Mouse (Mus musculus): Measurements from ENCODE around the gene Ly6g5c. TPM values are rescaled to one million over a fixed set of nuclear protein-coding genes. Genes with fewer than 3 reads are reported as not detected.
A peak's percentile ranks its signal among the peaks of the same experiment; 100 is the strongest.

Ly6g5c gene
- polyA plus RNA-seq, 1 experiment from 2014 or later, result not detected

GRCm38 (mm10) chr17:35141971-35142370, 33.9 kb downstream of the Ly6g5c start:
- Histone ChIP-seq H3K36me3 (peaks cover 97% of the 10 kb centered on the region), H3K27ac (no peak overlapping the region), H3K9me3 (replicated peaks) (no peaks in the 10 kb centered on the region), H3K27me3 (ENCODE audit: low read depth, poor library complexity, severe bottlenecking) (no peaks in the 10 kb centered on the region), H3K4me1 (peaks cover 6% of the 10 kb centered on the region; the same call in 1 of the 2 replicates), H3K4me3 (no peak overlapping the region)
- 91% methylated on average over 6 of the region's 6 CpGs for WGBS
- no peak for DNase-seq (ENCODE audit: low spot score)

GRCm38 (mm10) chr17:35146139-35146538, 38.1 kb downstream of the Ly6g5c start:
- Histone ChIP-seq H3K9me3 (replicated peaks) (no peaks in the 10 kb centered on the region), H3K4me1 (no peaks in the 10 kb centered on the region), H3K36me3 (peaks cover 97% of the 10 kb centered on the region), H3K27ac (no peak overlapping the region), H3K4me3 (no peak overlapping the region), H3K27me3 (ENCODE audit: low read depth, poor library complexity, severe bottlenecking) (no peaks in the 10 kb centered on the region)
- 91% methylated on average over 5 of the region's 5 CpGs for WGBS
- no peak for DNase-seq (ENCODE audit: low spot score)

- WGBS, result 61% methylated on average over 3 of the region's 3 CpGs
- H3K4me1 ChIP-seq, result no peaks in the 10 kb centered on the region
- H3K9me3 ChIP-seq (replicated peaks), result no peaks in the 10 kb centered on the region
- no peaks in the 10 kb centered on the region for H3K27me3 ChIP-seq (ENCODE audit: low read depth, poor library complexity, severe bottlenecking)
- no peak overlapping the region for H3K27ac ChIP-seq
- peaks cover 97% of the 10 kb centered on the region for H3K36me3 ChIP-seq
- DNase-seq (ENCODE audit: low spot score), result no peak
- no peak overlapping the region for H3K4me3 ChIP-seq
Observed at GRCm38 (mm10) chr17:35147348-35147747, 39.3 kb downstream of the Ly6g5c start.

GRCm38 (mm10) chr17:35147922-35148639, 40.0 kb downstream of the Ly6g5c start:
- H3K27ac ChIP-seq, result no peak overlapping the region
- H3K4me3 ChIP-seq, result no peak overlapping the region
- peaks cover 97% of the 10 kb centered on the region for H3K36me3 ChIP-seq
- 70% methylated on average over 5 of the region's 5 CpGs for WGBS
- no peaks in the 10 kb centered on the region for H3K9me3 ChIP-seq (replicated peaks)
- DNase-seq (ENCODE audit: low spot score), result no peak
- H3K4me1 ChIP-seq, result no peaks in the 10 kb centered on the region
- H3K27me3 ChIP-seq (ENCODE audit: low read depth, poor library complexity, severe bottlenecking), result no peaks in the 10 kb centered on the region

- no peaks in the 10 kb centered on the region for H3K27me3 ChIP-seq (ENCODE audit: low read depth, poor library complexity, severe bottlenecking)
- H3K4me1 ChIP-seq, result peaks cover 9% of the 10 kb centered on the region
- WGBS, result 96% methylated on average over 4 of the region's 4 CpGs
- no peak overlapping the region for H3K4me3 ChIP-seq
- H3K36me3 ChIP-seq, result peaks cover 97% of the 10 kb centered on the region
- no peak overlapping the region for H3K27ac ChIP-seq
- H3K9me3 ChIP-seq (replicated peaks), result no peaks in the 10 kb centered on the region
- DNase-seq (ENCODE audit: low spot score), result no peak
Observed at GRCm38 (mm10) chr17:35152121-35152520, 44.0 kb downstream of the Ly6g5c start.

GRCm38 (mm10) chr17:35153077-35153476, 45.0 kb downstream of the Ly6g5c start:
- no peak overlapping the region for H3K27ac ChIP-seq
- no peak for DNase-seq (ENCODE audit: low spot score)
- WGBS, result 93% methylated on average over 9 of the region's 9 CpGs

GRCm38 (mm10) chr17:35153931-35154330, 45.9 kb downstream of the Ly6g5c start:
- no peaks in the 10 kb centered on the region for H3K9me3 ChIP-seq (replicated peaks)
- H3K36me3 ChIP-seq, result peaks cover 99% of the 10 kb centered on the region
- H3K27me3 ChIP-seq (ENCODE audit: low read depth, poor library complexity, severe bottlenecking), result no peaks in the 10 kb centered on the region
- no peak for DNase-seq (ENCODE audit: low spot score)
- 80% methylated on average over 4 of the region's 4 CpGs for WGBS
- H3K4me3 ChIP-seq, result no peak overlapping the region
- peaks cover 9% of the 10 kb centered on the region for H3K4me1 ChIP-seq
- no peak overlapping the region for H3K27ac ChIP-seq

More at GRCm38 (mm10) chr17:35153077-35153476, 45.0 kb downstream of the Ly6g5c start:
- Histone ChIP-seq H3K36me3 (peaks cover 99% of the 10 kb centered on the region), H3K9me3 (replicated peaks) (no peaks in the 10 kb centered on the region), H3K4me1 (peaks cover 9% of the 10 kb centered on the region), H3K27me3 (ENCODE audit: low read depth, poor library complexity, severe bottlenecking) (no peaks in the 10 kb centered on the region), H3K4me3 (no peak overlapping the region)

GRCm38 (mm10) chr17:35154616-35155015, 46.5 kb downstream of the Ly6g5c start:
- H3K36me3 ChIP-seq, result peaks cover 99% of the 10 kb centered on the region
- WGBS, result 96% methylated on average over 7 of the region's 7 CpGs
- H3K9me3 ChIP-seq (replicated peaks), result no peaks in the 10 kb centered on the region
- H3K27ac ChIP-seq, result no peak overlapping the region
- H3K27me3 ChIP-seq (ENCODE audit: low read depth, poor library complexity, severe bottlenecking), result no peaks in the 10 kb centered on the region
- H3K4me1 ChIP-seq, result peaks cover 9% of the 10 kb centered on the region
- no peak for DNase-seq (ENCODE audit: low spot score)
- H3K4me3 ChIP-seq, result no peak overlapping the region

GRCm38 (mm10) chr17:35155451-35155850, 47.4 kb downstream of the Ly6g5c start:
- no peak for DNase-seq (ENCODE audit: low spot score)
- H3K4me1 ChIP-seq, result peaks cover 9% of the 10 kb centered on the region
- no peaks in the 10 kb centered on the region for H3K9me3 ChIP-seq (replicated peaks)
- H3K27me3 ChIP-seq (ENCODE audit: low read depth, poor library complexity, severe bottlenecking), result no peaks in the 10 kb centered on the region
- peak overlapping the region; percentile 1; the same call in 1 of the 2 replicates for H3K4me3 ChIP-seq
- H3K27ac ChIP-seq, result 0 out of 2 replicates have a peak overlapping the region, but pooled peaks have one; percentile 17
- WGBS, result 93% methylated on average over 12 of the region's 12 CpGs
- peaks cover 99% of the 10 kb centered on the region for H3K36me3 ChIP-seq

- WGBS, result 92% methylated on average over 33 of the region's 33 CpGs
- Histone ChIP-seq H3K9me3 (replicated peaks) (no peaks in the 10 kb centered on the region), H3K4me1 (peaks cover 11% of the 10 kb centered on the region), H3K27ac (no peak overlapping the region), H3K27me3 (ENCODE audit: low read depth, poor library complexity, severe bottlenecking) (no peaks in the 10 kb centered on the region), H3K36me3 (peaks cover 100% of the 10 kb centered on the region), H3K4me3 (no peak overlapping the region)
- DNase-seq (ENCODE audit: low spot score), result no peak
Observed at GRCm38 (mm10) chr17:35156461-35157200, 48.6 kb downstream of the Ly6g5c start.

GRCm38 (mm10) chr17:35157254-35157653, 49.2 kb downstream of the Ly6g5c start:
- no peak for DNase-seq (ENCODE audit: low spot score)
- peaks cover 100% of the 10 kb centered on the region for H3K36me3 ChIP-seq
- H3K4me3 ChIP-seq, result no peak overlapping the region
- peaks cover 18% of the 10 kb centered on the region for H3K4me1 ChIP-seq
- no peaks in the 10 kb centered on the region for H3K9me3 ChIP-seq (replicated peaks)
- 95% methylated on average over 8 of the region's 8 CpGs for WGBS
- no peak overlapping the region for H3K27ac ChIP-seq
- H3K27me3 ChIP-seq (ENCODE audit: low read depth, poor library complexity, severe bottlenecking), result no peaks in the 10 kb centered on the region

- Histone ChIP-seq H3K36me3 (peaks cover 100% of the 10 kb centered on the region), H3K4me3 (no peak overlapping the region), H3K27me3 (ENCODE audit: low read depth, poor library complexity, severe bottlenecking) (no peaks in the 10 kb centered on the region), H3K27ac (no peak overlapping the region), H3K9me3 (replicated peaks) (no peaks in the 10 kb centered on the region), H3K4me1 (peaks cover 22% of the 10 kb centered on the region)
- 90% methylated on average over 8 of the region's 8 CpGs for WGBS
- no peak for DNase-seq (ENCODE audit: low spot score)
Observed at GRCm38 (mm10) chr17:35157661-35158175, 49.6 kb downstream of the Ly6g5c start.
